25 mouse cellular contexts compared by ENCODE assay signal in genomic region chr8:106948678-106949243, GRCm38 (mm10). TPM values are rescaled to one million over a fixed set of nuclear protein-coding genes. Genes with fewer than 3 reads are reported as not detected.
DNase-seq lines count a peak whose midpoint lies in the region; ATAC-seq and TF ChIP-seq lines count a peak whose summit lies in the region.
"Had no signal": no experiment of that assay in that cellular context is flagged by ENCODE, and none has a peak within 500 bp of the region (broad histone marks: within the 10 kb centered on the region; RNA-seq: fewer than 3 reads in every experiment).

No protein-coding gene starts in this region.

- DNase-seq in heart, adult 2 months = no peak
- peak; percentile 22 for DNase-seq in CD4-positive helper T cell, adult 2 months (ENCODE audit: low read depth, low spot score)
- peak; percentile 42 for DNase-seq in induced T-regulatory cell, adult 2 months (ENCODE audit: low read depth)
- no peak for DNase-seq in urinary bladder, adult 2 months (ENCODE audit: low spot score)
- no peak for DNase-seq in T-cell, adult 2 months (ENCODE audit: low spot score)
- DNase-seq: adrenal gland, adult 8-10 months; adrenal gland, postnatal 25 days; B cell, adult 2 months; cerebellum, adult 18-20 months; cerebellum, adult 9-10 months; cerebellum, postnatal 14 days; gastrocnemius, postnatal 25 days; heart, adult 18-20 months had no signal

- no peak for TF ChIP-seq CTCF in heart, adult 2 months (IDR thresholded peaks at IDR 0.05)

- H3K4me2 ChIP-seq in heart, embryonic 11.5 days = no peak overlapping the region
- H3K4me2 ChIP-seq: forebrain, embryonic 13.5 days; hindbrain, embryonic 13.5 days had no signal

- no peak for TF ChIP-seq POLR2A in heart, adult 2 months (IDR thresholded peaks at IDR 0.05; ENCODE audit: insufficient read depth, low read depth, low read length)

- no peaks in the 10 kb centered on the region for H3K27me3 ChIP-seq in heart, adult 2 months (ENCODE audit: control insufficient read depth, insufficient read depth, low read length)
- H3K27me3 ChIP-seq in heart, embryonic 11.5 days (ENCODE audit: control insufficient read depth, insufficient read depth, low read length) = no peaks in the 10 kb centered on the region
- H3K27me3 ChIP-seq: CH12.LX; hindbrain, embryonic 13.5 days; Patski had no signal

- peaks cover 8% of the 10 kb centered on the region for H3K4me1 ChIP-seq in heart, adult 2 months (ENCODE audit: control insufficient read depth, insufficient read depth, low read length)
- no peaks in the 10 kb centered on the region for H3K4me1 ChIP-seq in heart, embryonic 11.5 days (ENCODE audit: control insufficient read depth, insufficient read depth, low read length)
- H3K4me1 ChIP-seq: forebrain, embryonic 10.5 days; heart, embryonic 10.5 days; hindbrain, embryonic 13.5 days had no signal

- peaks cover 4% of the 10 kb centered on the region for H3K36me3 ChIP-seq in heart, adult 2 months (ENCODE audit: control insufficient read depth, insufficient read depth, low read length)
- H3K36me3 ChIP-seq in heart, embryonic 11.5 days (ENCODE audit: control insufficient read depth, insufficient read depth, low read length) = no peaks in the 10 kb centered on the region
- H3K36me3 ChIP-seq: heart, embryonic 10.5 days; hindbrain, embryonic 13.5 days had no signal

- intact Hi-C loops in heart, adult 2 months (cut with DNase I) = no loop called here

- ATAC-seq in heart, embryonic 11.5 days (replicated peaks; ENCODE audit: insufficient number of reproducible peaks, low FRiP score, low TSS enrichment) = no peak
- peak; percentile 64 for ATAC-seq in CD4-positive, CD25-positive, alpha-beta regulatory T cell, adult 4 months
- ATAC-seq: forebrain, embryonic 13.5 days; forebrain, embryonic 16.5 days; hindbrain, embryonic 16.5 days; intestine, postnatal 0 days; Patski had no signal

- WGBS in heart, adult 2 months = 80% methylated on average over 3 of the region's 3 CpGs
- WGBS in heart, embryonic 11.5 days (ENCODE audit: insufficient replicate concordance) = 82% methylated on average over 3 of the region's 3 CpGs

- no peaks in the 10 kb centered on the region for H3K9me3 ChIP-seq in heart, embryonic 11.5 days (replicated peaks; ENCODE audit: control insufficient read depth, low read length)
- H3K9me3 ChIP-seq: forebrain, embryonic 10.5 days; forebrain, embryonic 13.5 days; G1E; heart, embryonic 10.5 days; hindbrain, embryonic 13.5 days had no signal

- peaks cover 6% of the 10 kb centered on the region; the same call in 1 of the 2 replicates for H3K79me2 ChIP-seq in heart, adult 2 months (replicated peaks; ENCODE audit: control insufficient read depth, insufficient read depth, low read length)

- TF ChIP-seq EP300 in heart, adult 2 months (IDR thresholded peaks at IDR 0.05; ENCODE audit: insufficient read depth, low read depth, low read length) = no peak

- H3K27ac ChIP-seq in heart, adult 2 months = peak overlapping the region; percentile 7; the same call in 1 of the 2 replicates
- no peak overlapping the region for H3K27ac ChIP-seq in heart, embryonic 11.5 days (ENCODE audit: low read depth, low read length)
- H3K27ac ChIP-seq: forebrain, embryonic 10.5 days; forebrain, embryonic 13.5 days; heart, embryonic 10.5 days; hindbrain, embryonic 13.5 days had no signal

- no peak overlapping the region for H3K9ac ChIP-seq in heart, adult 2 months (ENCODE audit: low read depth, low read length)
- no peak overlapping the region for H3K9ac ChIP-seq in heart, embryonic 11.5 days (ENCODE audit: low read depth, low read length)
- H3K9ac ChIP-seq: forebrain, embryonic 13.5 days; hindbrain, embryonic 13.5 days had no signal

- no peak overlapping the region for H3K4me3 ChIP-seq in heart, adult 2 months
- no peak overlapping the region for H3K4me3 ChIP-seq in heart, embryonic 11.5 days (ENCODE audit: low read depth, low read length)
- H3K4me3 ChIP-seq: forebrain, embryonic 10.5 days; forebrain, embryonic 13.5 days; heart, embryonic 10.5 days; hindbrain, embryonic 13.5 days had no signal

RNA-seq across cellular contexts. Expression of gene Sntb2, which starts 13.2 kb away (rescaled TPM):
- total RNA-seq in heart, adult 2 months (2021) = 10 to 100 TPM; 10.0 to 10.7 TPM
- 4.5 and 8.8 TPM in 2 replicates for polyA plus RNA-seq in heart, adult 2 months (2012; rRNA removed)
- polyA plus RNA-seq in heart, embryonic 11.5 days (2014; fragmentation: Nextera tagmentation; extraction: Ambion mirVana) = 6.0 and 8.0 TPM in 2 replicates
- polyA plus RNA-seq in CD4-positive, CD25-positive, alpha-beta regulatory T cell, adult 4 months (2017; shearing (Covaris generic)) = 1 to 10 TPM; 2.9 to 6.5 TPM
- polyA plus RNA-seq in urinary bladder, adult 2 months (2012; rRNA removed) = 26.8 and 28.9 TPM in 2 replicates

RNA-seq across cellular contexts. Expression of gene Utp4, which starts 55.3 kb away (rescaled TPM):
- 10 to 100 TPM; 21.3 to 22.3 TPM for total RNA-seq in heart, adult 2 months (2021)
- polyA plus RNA-seq in heart, adult 2 months (2012; rRNA removed) = 17.8 and 25.2 TPM in 2 replicates
- polyA plus RNA-seq in heart, embryonic 11.5 days (2014; fragmentation: Nextera tagmentation; extraction: Ambion mirVana) = 53.9 and 56.9 TPM in 2 replicates
- polyA plus RNA-seq in CD4-positive, CD25-positive, alpha-beta regulatory T cell, adult 4 months (2017; shearing (Covaris generic)) = 10 to 100 TPM; 53.2 to 64.3 TPM
- 24.7 and 30.2 TPM in 2 replicates for polyA plus RNA-seq in urinary bladder, adult 2 months (2012; rRNA removed)

Comparison
In these comparisons a context has a peak if more than half of its experiments do, and no peak if none do; other contexts are left out.
1. DNase-seq: peak in CD4-positive helper T cell, adult 2 months (single experiment) and induced T-regulatory cell, adult 2 months (single experiment); none in heart, adult 2 months (0 of 2), urinary bladder, adult 2 months (single experiment) and T-cell, adult 2 months (single experiment).